Mouse (Mus musculus) kidney, embryonic 15.5 days (tissue): ENCODE results near the gene Map3k14. TPM values are rescaled to one million over a fixed set of nuclear protein-coding genes. Genes with fewer than 3 reads are reported as not detected.

Source experiments
- ATAC-seq: fragments of 200-750 bp; cut with Nextera tagmentation; replicated peaks from 2 replicates; pipeline ENCODE4 v1.8.0; 2017; ENCODE audit warnings: moderate TSS enrichment; ENCODE audit not compliant: low FRiP score
- H3K27ac ChIP-seq: fragments of 300-500 bp; sonication (generic); 2 replicates; pipeline ENCODE4 v1.5.1; 2015; ENCODE audit warnings: mild to moderate bottlenecking, inconsistent platforms
- H3K27me3 ChIP-seq: fragments of 300-500 bp; sonication (generic); 2 replicates; pipeline ENCODE4 v1.6.1; 2015; ENCODE audit warnings: inconsistent platforms
- H3K36me3 ChIP-seq: fragments of 300-500 bp; sonication (generic); 2 replicates; pipeline ENCODE4 v1.6.1; 2015; ENCODE audit warnings: inconsistent platforms
- H3K4me1 ChIP-seq: fragments of 300-500 bp; sonication (generic); 2 replicates; pipeline ENCODE4 v1.6.1; 2015; ENCODE audit warnings: inconsistent platforms
- H3K4me2 ChIP-seq: fragments of 300-500 bp; sonication (generic); 2 replicates; pipeline ENCODE4 v1.6.1; 2015; ENCODE audit warnings: moderate library complexity, mild to moderate bottlenecking, inconsistent platforms
- H3K4me3 ChIP-seq: fragments of 300-500 bp; sonication (generic); replicated peaks from 2 replicates; pipeline ENCODE4 v1.5.1; 2015; ENCODE audit warnings: mild to moderate bottlenecking, inconsistent platforms
- H3K9ac ChIP-seq: fragments of 300-500 bp; sonication (generic); 2 replicates; pipeline ENCODE4 v1.6.1; 2015; ENCODE audit warnings: mild to moderate bottlenecking, inconsistent platforms
- H3K9me3 ChIP-seq: fragments of 300-500 bp; sonication (generic); replicated peaks from 2 replicates; pipeline ENCODE4 v1.6.1; 2016; ENCODE audit warnings: inconsistent platforms
- WGBS: fragments of 180-500 bp; shearing (Covaris S2); methylation state at CpG from one replicate; pipeline ENCODE4 v1.1.7; 2015; ENCODE audit warnings: mixed read lengths; 5-methylcytosine and 5-hydroxymethylcytosine counted together
- polyA plus RNA-seq: library from polyadenylated mRNA; unstranded; fragments of >200 nt; fragmentation: Nextera tagmentation; extraction: Ambion mirVana; gene quantifications from 2 replicates; pipeline ENCODE4 v1.2.1, GENCODE M21; 2015

The Map3k14 gene
- polyA plus RNA-seq, 1 experiment from 2014 or later, result 4.9 TPM

GRCm38 (mm10) chr11:103219259-103219658 lies 48.0 kb downstream of the Map3k14 start:
- ATAC-seq, result no peak
- WGBS, result 89% methylated on average over 5 of the region's 5 CpGs
- no peak overlapping the region for H3K9ac ChIP-seq

GRCm38 (mm10) chr11:103218517-103218901 lies 48.8 kb downstream of the Map3k14 start:
- Histone ChIP-seq H3K4me1 (peaks cover 12% of the 10 kb centered on the region), H3K27me3 (peaks cover 9% of the 10 kb centered on the region; the same call in 1 of the 2 replicates), H3K27ac (peak overlapping the region; percentile 57; the same call in 1 of the 2 replicates), H3K9ac (peak overlapping the region; percentile 44), H3K4me2 (peak overlapping the region; percentile 78), H3K36me3 (peaks cover 31% of the 10 kb centered on the region), H3K9me3 (no peaks in the 10 kb centered on the region), H3K4me3 (peak overlapping the region; percentile 48)
- WGBS, result 23% methylated on average over 6 of the region's 6 CpGs
- 0 out of 2 replicates have a peak, but pooled peaks have one; percentile 55 for ATAC-seq

More at GRCm38 (mm10) chr11:103219259-103219658, 48.0 kb downstream of the Map3k14 start:
- Histone ChIP-seq H3K27ac (no peak overlapping the region), H3K4me3 (no peak overlapping the region), H3K36me3 (peaks cover 39% of the 10 kb centered on the region), H3K4me2 (no peak overlapping the region), H3K9me3 (no peaks in the 10 kb centered on the region), H3K27me3 (peaks cover 9% of the 10 kb centered on the region; the same call in 1 of the 2 replicates), H3K4me1 (peaks cover 16% of the 10 kb centered on the region)

- Histone ChIP-seq H3K27me3 (peaks cover 9% of the 10 kb centered on the region; the same call in 1 of the 2 replicates), H3K4me3 (peak within 1 kb of the TSS; percentile 48), H3K9ac (peak within 1 kb of the TSS; percentile 44), H3K4me1 (peaks cover 12% of the 10 kb centered on the region), H3K27ac (peak within 1 kb of the TSS; percentile 57), H3K36me3 (peaks cover 27% of the 10 kb centered on the region), H3K9me3 (no peaks in the 10 kb centered on the region), H3K4me2 (peak within 1 kb of the TSS; percentile 78)
- peak; percentile 76 for ATAC-seq
- WGBS, result under 1% methylated on average over 45 of the region's 45 CpGs
These were observed 49.3 kb downstream of the Map3k14 start, which contains the start of gene Spata32 for GRCm38 (mm10) chr11:103217790-103218516. Gene Spata32, minus strand, starts transcription at chr11:103218432.

GRCm38 (mm10) chr11:103215355-103215754 lies 51.9 kb downstream of the Map3k14 start:
- ATAC-seq, result no peak
- peaks cover 11% of the 10 kb centered on the region for H3K36me3 ChIP-seq
- H3K4me1 ChIP-seq, result peaks cover 12% of the 10 kb centered on the region
- H3K9me3 ChIP-seq, result no peaks in the 10 kb centered on the region
- no peak overlapping the region for H3K4me3 ChIP-seq
- no peak overlapping the region for H3K27ac ChIP-seq
- H3K27me3 ChIP-seq, result peaks cover 9% of the 10 kb centered on the region; the same call in 1 of the 2 replicates
- WGBS, result 76% methylated on average over 1 of the region's 1 CpGs
- no peak overlapping the region for H3K4me2 ChIP-seq
- no peak overlapping the region for H3K9ac ChIP-seq

GRCm38 (mm10) chr11:103213712-103214111 lies 53.6 kb downstream of the Map3k14 start:
- ATAC-seq, result no peak
- peaks cover 12% of the 10 kb centered on the region for H3K4me1 ChIP-seq
- H3K9ac ChIP-seq, result no peak overlapping the region
- no peak overlapping the region for H3K4me2 ChIP-seq
- no peaks in the 10 kb centered on the region for H3K36me3 ChIP-seq
- no peaks in the 10 kb centered on the region for H3K9me3 ChIP-seq
- H3K4me3 ChIP-seq, result no peak overlapping the region
- H3K27me3 ChIP-seq, result peaks cover 9% of the 10 kb centered on the region; the same call in 1 of the 2 replicates
- 89% methylated on average over 5 of the region's 5 CpGs for WGBS
- no peak overlapping the region for H3K27ac ChIP-seq

GRCm38 (mm10) chr11:103210291-103210690 lies 57.0 kb downstream of the Map3k14 start:
- H3K9me3 ChIP-seq, result no peaks in the 10 kb centered on the region
- no peaks in the 10 kb centered on the region for H3K27me3 ChIP-seq
- no peaks in the 10 kb centered on the region for H3K36me3 ChIP-seq
- no peak overlapping the region for H3K4me2 ChIP-seq
- no peak for ATAC-seq
- no peak overlapping the region for H3K27ac ChIP-seq
- no peak overlapping the region for H3K9ac ChIP-seq
- H3K4me3 ChIP-seq, result no peak overlapping the region
- 68% methylated on average over 8 of the region's 8 CpGs for WGBS
- H3K4me1 ChIP-seq, result no peaks in the 10 kb centered on the region

GRCm38 (mm10) chr11:103208458-103208857 lies 58.8 kb downstream of the Map3k14 start, which contains the start of gene 1700023F06Rik:
Gene 1700023F06Rik, minus strand, starts transcription at chr11:103208558.
- no peak for ATAC-seq

GRCm38 (mm10) chr11:103206203-103206602 lies 61.1 kb downstream of the Map3k14 start:
- H3K9me3 ChIP-seq, result no peaks in the 10 kb centered on the region
- 87% methylated on average over 6 of the region's 6 CpGs for WGBS

More at GRCm38 (mm10) chr11:103208458-103208857, 58.8 kb downstream of the Map3k14 start, which contains the start of gene 1700023F06Rik:
- H3K27ac ChIP-seq, result no peak within 1 kb of the TSS
- H3K9me3 ChIP-seq, result no peaks in the 10 kb centered on the region
- H3K9ac ChIP-seq, result no peak within 1 kb of the TSS
- H3K4me2 ChIP-seq, result no peak within 1 kb of the TSS
- H3K4me1 ChIP-seq, result no peaks in the 10 kb centered on the region
- H3K4me3 ChIP-seq, result no peak within 1 kb of the TSS
- H3K36me3 ChIP-seq, result no peaks in the 10 kb centered on the region
- WGBS, result 79% methylated on average over 3 of the region's 3 CpGs
- H3K27me3 ChIP-seq, result no peaks in the 10 kb centered on the region

GRCm38 (mm10) chr11:103202376-103202775 lies 64.9 kb downstream of the Map3k14 start:
- Histone ChIP-seq H3K4me3 (no peak overlapping the region), H3K9me3 (no peaks in the 10 kb centered on the region), H3K27me3 (peaks cover 48% of the 10 kb centered on the region), H3K4me2 (no peak overlapping the region), H3K9ac (no peak overlapping the region), H3K27ac (no peak overlapping the region), H3K36me3 (no peaks in the 10 kb centered on the region), H3K4me1 (peaks cover 25% of the 10 kb centered on the region)
- ATAC-seq, result no peak

More at GRCm38 (mm10) chr11:103206203-103206602, 61.1 kb downstream of the Map3k14 start:
- Histone ChIP-seq H3K9ac (no peak overlapping the region), H3K4me3 (no peak overlapping the region), H3K4me1 (0 out of 2 replicates have a peak, but pooled peaks cover 5% of the 10 kb centered on the region), H3K27me3 (peaks cover 10% of the 10 kb centered on the region; the same call in 1 of the 2 replicates), H3K4me2 (no peak overlapping the region), H3K36me3 (no peaks in the 10 kb centered on the region), H3K27ac (no peak overlapping the region)
- ATAC-seq, result no peak

GRCm38 (mm10) chr11:103201664-103202063 lies 65.6 kb downstream of the Map3k14 start:
- peaks cover 25% of the 10 kb centered on the region for H3K4me1 ChIP-seq
- WGBS, result 32% methylated on average over 6 of the region's 6 CpGs

GRCm38 (mm10) chr11:103198911-103199803 lies 68.1 kb downstream of the Map3k14 start:
- ATAC-seq, result peak; percentile 30; the same call in 1 of the 2 replicates
- 1% methylated on average over 57 of the region's 59 CpGs for WGBS
- peak overlapping the region; percentile 87 for H3K4me2 ChIP-seq
- peak overlapping the region; percentile 51 for H3K4me3 ChIP-seq
- no peak overlapping the region for H3K27ac ChIP-seq
- H3K36me3 ChIP-seq, result no peaks in the 10 kb centered on the region
- H3K4me1 ChIP-seq, result peaks cover 37% of the 10 kb centered on the region
- peak overlapping the region; percentile 24 for H3K9ac ChIP-seq
- peaks cover 80% of the 10 kb centered on the region for H3K27me3 ChIP-seq
- no peaks in the 10 kb centered on the region for H3K9me3 ChIP-seq

More at GRCm38 (mm10) chr11:103201664-103202063, 65.6 kb downstream of the Map3k14 start:
- no peaks in the 10 kb centered on the region for H3K36me3 ChIP-seq
- H3K27me3 ChIP-seq, result peaks cover 55% of the 10 kb centered on the region
- H3K4me2 ChIP-seq, result no peak overlapping the region
- H3K27ac ChIP-seq, result no peak overlapping the region
- H3K4me3 ChIP-seq, result no peak overlapping the region
- no peak for ATAC-seq
- H3K9ac ChIP-seq, result 0 out of 2 replicates have a peak overlapping the region, but pooled peaks have one; percentile 7
- H3K9me3 ChIP-seq, result no peaks in the 10 kb centered on the region
